Mouse (Mus musculus) v-Abl transformed pro-B cells (cell line): ENCODE data around the gene Ctnnbip1.

Source experiments
- in situ Hi-C, 2 experiments: fragments of 400-800 bp; cut with MboI; formaldehyde crosslinking; loops; one replicate each; pipeline ENCODE4 v1.15.1; 2025; ENCODE audit not compliant: unreplicated experiment in 2 of 2

Ctnnbip1 gene

DNA sequence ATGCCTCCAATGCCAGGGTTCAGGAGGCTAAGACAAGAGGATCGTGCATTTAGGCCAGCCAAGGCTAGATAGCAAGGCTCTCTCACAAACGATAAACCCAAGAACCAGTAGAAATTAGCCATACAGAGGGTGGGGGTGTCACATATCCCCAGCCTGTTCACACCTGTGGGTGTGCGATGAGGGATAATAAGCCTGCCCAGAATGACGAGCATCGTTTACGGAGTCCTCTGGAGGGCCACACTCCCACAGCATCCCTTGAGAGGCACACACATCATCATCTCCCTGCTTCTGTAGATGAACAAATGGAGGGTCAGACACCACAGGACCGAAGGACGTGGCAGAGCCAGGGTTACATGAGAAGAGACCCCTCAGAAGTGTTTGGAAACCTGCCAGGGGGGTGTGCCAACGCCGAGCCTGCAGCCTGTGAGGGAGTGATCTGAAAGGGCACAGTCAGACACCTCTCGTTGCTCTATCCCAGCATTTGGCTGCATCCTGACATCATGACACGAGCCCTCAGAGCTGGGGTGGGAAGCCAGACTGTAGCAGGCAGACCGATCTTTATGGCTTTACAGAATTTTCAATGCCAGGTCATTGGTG lies 60.1 kb downstream of the Ctnnbip1 start:
- in situ Hi-C loops, result no loop called here

DNA sequence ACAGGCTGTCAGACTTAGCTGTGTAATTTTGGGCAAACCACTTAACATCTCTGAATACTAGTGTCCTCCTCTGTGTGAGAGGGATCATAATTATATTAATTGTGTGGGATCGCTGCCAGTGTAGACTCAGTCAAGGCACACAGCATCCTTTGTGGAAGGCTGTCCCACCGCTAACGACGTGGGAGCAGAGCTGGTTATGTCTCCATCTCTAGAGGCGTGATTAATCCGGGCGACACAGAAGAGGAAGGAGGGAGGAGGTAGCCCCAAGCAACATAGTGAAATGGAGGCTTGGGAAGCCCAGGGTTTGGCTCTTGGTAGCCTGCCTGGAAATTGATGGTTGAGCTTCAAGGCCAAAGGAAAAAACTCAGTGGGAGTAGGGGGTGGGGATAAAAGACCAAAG lies 60.8 kb downstream of the Ctnnbip1 start:
- in situ Hi-C loops, result no loop called here

DNA sequence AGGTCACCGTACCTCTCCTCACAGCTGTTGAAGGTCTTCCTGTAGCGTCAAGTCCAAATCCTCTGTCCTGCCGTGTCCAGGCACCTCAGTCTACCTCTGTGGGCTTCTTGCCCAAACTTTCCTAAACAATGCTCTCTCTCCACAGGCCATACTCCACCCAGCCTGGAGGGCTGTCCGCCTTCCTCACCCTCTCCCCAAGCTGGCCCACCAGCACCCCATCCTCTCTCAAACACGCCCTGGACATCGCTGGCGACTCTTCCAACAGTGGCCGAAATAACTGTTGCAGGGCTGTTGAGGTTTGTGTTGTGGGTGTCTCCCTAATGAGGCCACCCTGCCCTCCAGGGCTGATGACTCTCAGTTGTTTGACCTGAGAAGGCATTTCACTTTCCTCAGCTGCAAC lies 67.2 kb downstream of the Ctnnbip1 start:
- in situ Hi-C loops, result no loop called here

DNA sequence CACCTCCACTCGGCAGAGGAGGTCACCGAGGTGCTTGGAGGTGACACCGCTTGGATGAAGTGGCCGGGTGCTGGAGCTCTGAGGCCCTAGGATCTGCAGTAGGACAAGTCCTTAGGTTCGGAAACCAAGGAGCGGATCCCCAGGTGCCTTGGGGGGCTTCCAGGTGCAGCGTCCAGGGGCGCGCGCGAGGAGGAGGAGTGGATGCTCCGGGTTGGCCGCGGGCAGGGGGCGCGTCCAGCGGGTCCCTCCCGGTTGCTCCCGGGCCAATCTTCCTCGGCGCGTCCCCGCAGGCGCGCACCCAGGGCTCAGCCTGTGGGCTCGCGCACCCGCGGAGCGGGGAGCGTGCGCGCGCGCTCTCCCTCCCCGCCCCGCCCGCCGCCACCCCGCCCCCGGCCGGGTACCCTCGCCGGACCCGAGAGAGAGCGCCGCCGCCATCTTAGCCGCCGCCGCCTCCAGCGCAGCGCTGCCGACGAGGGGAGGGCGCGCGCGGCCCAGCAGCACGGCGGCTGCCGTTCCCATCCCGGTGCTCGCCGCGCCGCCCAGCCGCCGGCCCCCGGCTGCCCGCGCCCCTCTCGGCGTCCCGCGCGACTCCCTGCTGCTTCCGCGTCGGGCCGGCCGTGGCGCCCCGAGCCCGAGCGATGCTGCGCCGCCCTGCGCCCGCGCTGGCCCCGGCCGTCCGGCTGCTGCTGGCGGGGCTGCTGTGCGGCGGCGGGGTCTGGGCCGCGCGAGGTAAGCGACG lies 68.2 kb downstream of the Ctnnbip1 start, which contains the start of gene Clstn1:
Gene Clstn1 (plus strand): TSS at position 425 of the 739 bp plus-strand sequence.
- in situ Hi-C loops, result no loop called here

GRCm38 (mm10) chr4:149586783-149587595 lies 69.0 kb downstream of the Ctnnbip1 start:
- in situ Hi-C loops, result no loop called here

DNA sequence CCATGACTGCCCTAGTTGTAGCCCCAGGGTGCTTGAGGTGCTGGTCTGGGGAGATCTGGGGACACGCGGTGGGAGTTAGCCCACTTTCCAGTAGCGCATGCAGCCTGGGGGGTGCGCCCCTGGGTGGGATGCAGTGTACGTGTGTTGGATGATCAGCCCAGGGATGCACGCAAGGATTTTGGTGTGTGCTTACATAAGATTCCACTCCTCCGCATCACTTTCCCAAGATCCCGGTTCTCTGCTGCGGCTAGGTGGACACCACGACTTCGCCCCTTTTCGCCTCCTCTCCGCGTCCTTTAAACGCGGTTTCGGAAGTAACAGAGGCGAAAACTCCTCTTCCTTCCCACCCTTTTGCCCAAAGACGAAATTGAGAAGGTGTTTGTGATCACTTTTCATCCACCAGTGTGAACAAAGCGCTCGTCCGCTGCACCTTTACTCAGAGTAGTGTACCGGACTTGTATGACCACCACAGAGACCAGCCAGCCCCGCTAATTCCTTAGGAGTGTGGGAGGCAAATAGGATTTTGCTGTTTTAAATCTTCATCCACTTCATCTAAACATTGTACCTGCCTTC lies 69.6 kb downstream of the Ctnnbip1 start:
- in situ Hi-C loops, result no loop called here

GRCm38 (mm10) chr4:149590200-149590599 lies 72.2 kb downstream of the Ctnnbip1 start:
- in situ Hi-C loops, result no loop called here

- in situ Hi-C loops, result no loop called here
These were observed 73.5 kb downstream of the Ctnnbip1 start for GRCm38 (mm10) chr4:149591486-149591885.

DNA sequence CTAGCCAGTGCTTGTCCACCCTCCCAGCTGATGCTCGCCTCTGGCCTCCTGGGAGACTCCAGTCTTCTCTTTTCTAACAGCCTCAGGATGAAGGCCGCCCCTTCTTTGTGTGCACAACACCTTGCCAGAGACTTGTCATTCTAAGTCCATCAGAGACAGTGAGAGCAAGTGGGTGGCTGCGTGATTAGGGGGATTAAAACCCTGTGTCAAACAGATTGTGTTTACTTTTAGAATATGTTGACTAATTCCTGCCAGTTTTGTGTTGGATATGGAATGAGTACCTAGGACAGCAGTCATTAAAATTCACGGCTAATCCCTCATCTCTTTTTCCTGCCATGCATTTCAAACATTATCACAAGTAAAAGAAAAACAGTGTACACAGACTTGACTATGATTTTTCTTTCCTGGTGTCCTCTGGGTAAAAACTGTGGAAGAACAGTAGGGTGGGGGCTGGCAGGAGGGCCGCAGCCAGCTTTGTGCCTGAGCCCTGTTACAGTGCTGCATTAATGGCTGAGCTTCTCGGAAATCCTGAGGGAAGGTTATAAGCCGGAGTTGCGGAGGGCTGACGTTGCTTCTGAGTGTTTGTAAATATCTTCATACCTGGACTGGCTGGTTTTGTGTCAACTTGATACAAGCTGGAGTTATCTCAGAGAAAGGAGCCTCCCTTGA lies 77.0 kb downstream of the Ctnnbip1 start:
- in situ Hi-C loops, result no loop called here

DNA sequence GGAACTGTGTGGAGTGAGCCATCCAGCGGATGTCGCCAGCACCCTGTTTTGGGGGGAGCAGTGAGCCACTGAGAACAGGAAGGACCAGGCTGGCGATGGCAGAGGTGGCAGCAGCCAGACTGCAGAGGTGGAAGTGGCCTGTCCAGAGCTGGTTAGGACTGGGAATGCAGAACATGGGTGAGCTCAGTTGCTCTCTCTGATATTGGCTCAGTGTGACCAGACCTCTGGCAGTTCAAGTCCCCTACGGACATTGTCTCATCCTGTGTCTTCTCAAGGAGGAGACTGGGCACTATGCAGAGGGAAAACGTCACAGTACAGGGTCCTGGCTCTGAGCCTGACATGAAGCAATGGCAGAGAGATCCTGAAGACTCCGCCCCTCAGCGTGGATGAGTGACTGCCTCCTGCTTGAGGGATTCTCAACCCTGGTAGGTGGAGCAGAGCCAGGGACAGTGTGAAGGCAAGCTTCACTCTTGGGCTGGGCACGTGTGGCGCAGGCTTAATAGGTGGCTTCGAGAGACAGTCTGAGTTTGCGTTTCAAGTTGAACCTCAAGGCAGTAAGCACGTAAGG lies 79.7 kb downstream of the Ctnnbip1 start:
- in situ Hi-C loops, result no loop called here

DNA sequence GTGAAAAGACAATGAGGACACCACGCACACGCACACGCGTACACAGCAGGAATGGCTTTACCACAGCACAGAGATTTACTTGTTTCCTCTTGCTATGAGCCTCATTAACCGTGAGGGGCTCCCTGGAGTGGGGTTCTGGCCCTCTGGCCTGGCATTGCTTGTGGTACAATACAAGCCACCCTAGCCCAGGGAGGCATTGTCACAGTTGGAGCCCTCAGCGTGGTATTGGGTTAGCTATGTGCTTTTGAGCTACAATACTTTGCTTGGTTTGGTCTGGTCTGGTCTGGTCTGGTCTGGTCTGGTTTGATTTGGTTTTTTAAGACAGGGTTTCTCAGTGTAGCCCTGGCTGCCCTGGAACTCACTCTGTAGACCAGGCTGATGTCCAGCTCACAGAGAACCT lies 81.5 kb downstream of the Ctnnbip1 start:
- in situ Hi-C loops, result no loop called here

GRCm38 (mm10) chr4:149600130-149600529 lies 82.1 kb downstream of the Ctnnbip1 start:
- in situ Hi-C loops, result loop anchor here in 1 of 2 experiments (10.0 to 25.0 kb wide), 2 partner anchors 455 to 512 kb away; partner anchors contain the start of gene Slc2a5

DNA sequence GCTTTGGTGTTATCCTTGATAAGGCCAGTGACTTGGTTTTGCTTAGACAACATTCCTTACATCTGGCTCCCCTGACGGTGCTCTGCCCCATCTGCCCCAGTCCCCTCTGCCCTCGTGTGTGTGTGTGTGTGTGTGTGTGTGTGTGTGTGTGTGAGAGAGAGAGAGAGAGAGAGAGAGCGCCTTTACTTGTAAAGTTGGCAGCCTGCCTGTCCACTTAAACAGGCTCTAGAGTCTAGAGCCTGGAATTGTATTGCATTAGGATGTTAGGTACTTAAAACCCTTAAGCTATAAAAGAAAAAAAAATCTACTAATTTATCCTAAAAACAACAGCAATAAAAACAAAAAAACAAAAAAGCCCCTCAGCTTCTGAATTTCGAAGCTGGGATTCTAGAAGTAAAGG lies 83.4 kb downstream of the Ctnnbip1 start:
- in situ Hi-C loops, result loop anchor here in 1 of 2 experiments (10.0 to 25.0 kb wide), 2 partner anchors 457 to 511 kb away; partner anchors contain the start of gene Slc2a5

DNA sequence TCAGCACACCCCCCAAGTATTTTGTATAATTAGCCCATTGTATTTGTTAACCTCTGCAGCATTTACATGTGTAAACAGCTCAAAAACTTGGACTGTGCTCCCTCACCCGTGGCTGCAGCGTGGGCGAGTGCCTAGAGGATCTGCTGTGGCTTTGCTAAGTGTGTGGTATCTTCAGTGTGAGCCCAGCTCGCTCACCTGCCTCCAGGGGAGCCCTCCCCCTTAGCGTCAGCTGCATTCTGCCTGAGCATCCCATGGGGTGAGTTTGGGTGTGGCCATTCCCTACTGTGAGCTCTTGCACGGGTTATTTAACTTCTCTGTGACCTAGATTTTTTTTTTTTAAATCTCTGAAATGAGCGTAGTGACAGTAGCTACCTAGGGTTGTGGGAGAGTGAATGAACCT lies 84.2 kb downstream of the Ctnnbip1 start:
- in situ Hi-C loops, result loop anchor here in 1 of 2 experiments (10.0 to 25.0 kb wide), 2 partner anchors 457 to 510 kb away; partner anchors contain the start of gene Slc2a5

DNA sequence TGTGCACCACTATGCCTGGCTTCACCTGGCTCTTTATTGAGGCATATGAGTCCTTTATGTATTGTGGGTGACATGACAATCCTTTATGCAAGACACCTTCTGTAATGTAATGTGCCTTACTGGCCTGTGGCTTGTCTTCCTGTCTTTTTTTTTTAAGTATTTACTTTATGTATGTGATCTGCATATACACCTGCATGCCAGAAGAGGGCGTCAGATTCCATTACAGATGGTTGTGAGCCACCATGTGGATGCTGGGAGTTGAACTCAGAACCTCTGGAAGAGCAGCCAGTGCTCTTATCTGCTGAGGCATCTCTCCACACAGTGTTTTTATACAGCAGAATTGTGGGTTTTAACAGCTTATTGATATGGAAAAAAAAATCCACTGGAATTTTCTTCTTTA lies 85.8 kb downstream of the Ctnnbip1 start:
- in situ Hi-C loops, result loop anchor here in 1 of 2 experiments (10.0 to 25.0 kb wide), 2 partner anchors 459 to 508 kb away; partner anchors contain the start of gene Slc2a5

GRCm38 (mm10) chr4:149604518-149604917 lies 86.5 kb downstream of the Ctnnbip1 start:
- in situ Hi-C loops, result loop anchor here in 1 of 2 experiments (10.0 to 25.0 kb wide), 2 partner anchors 460 to 508 kb away; partner anchors contain the start of gene Slc2a5

DNA sequence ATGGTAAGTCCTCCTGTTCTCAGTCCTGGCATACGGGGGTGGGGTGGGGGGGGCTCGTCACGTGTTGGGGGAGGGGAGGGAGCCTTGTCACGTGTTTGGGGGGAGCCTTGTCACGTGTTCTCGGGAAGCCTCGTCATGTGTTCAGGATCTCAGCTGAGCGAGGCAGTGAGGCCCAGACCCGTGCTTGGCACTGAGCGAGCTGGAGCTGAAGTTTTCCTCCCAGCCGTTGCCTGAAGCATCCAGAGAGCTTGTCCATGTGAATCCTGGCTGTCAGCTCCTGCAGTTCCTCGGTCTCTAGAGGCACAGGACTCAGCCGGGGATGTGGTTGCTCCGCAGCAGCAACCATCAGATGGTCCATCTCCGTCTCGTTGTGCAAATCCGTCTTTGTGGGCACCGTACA lies 88.0 kb downstream of the Ctnnbip1 start:
- in situ Hi-C loops, result loop anchor here in 1 of 2 experiments (5.0 to 25.0 kb wide), 3 partner anchors 59 to 506 kb away; partner anchors contain the start of gene Slc2a5

DNA sequence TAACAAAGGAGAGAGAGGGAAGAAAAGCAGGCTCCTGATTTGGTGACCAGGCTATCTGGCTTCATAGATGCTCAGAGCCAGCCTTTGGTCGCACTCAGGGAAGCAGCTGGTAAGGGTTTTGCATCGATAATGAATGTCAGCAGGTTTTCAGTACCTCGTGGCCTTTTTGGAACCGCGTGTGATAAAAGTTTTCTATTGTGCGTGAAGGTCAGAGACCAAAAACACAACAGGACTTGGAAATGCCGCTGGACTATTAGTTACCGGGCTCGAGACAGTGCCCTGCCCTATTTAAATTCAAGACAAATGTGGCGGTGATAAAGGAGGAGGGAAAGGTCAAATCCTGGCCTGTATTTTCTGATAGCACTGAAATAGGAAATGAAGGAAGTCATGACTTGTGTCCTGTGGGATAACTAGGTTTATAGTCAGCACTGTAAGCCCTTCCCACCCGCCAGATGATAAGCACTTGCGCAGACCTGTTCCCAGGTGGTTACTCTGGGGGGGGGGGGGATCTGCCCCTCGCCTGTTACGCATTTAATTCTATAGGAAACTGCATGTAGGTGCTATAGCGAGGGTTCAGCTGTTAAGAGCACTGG lies 88.8 kb downstream of the Ctnnbip1 start:
- in situ Hi-C loops, result loop anchor here in 1 of 2 experiments (5.0 to 25.0 kb wide), 3 partner anchors 60 to 505 kb away; partner anchors contain the start of gene Slc2a5
